Mouse (Mus musculus) cerebellum, postnatal 10 days (tissue): ENCODE measurements around the gene Sgcd.
A peak's percentile ranks its signal among the peaks of the same experiment; 100 is the strongest.

ENCODE experiments used
- DNase-seq, 2 experiments: peaks; one replicate each; pipeline ENCODE4 v3.0.0; 2021; ENCODE audit warnings: mixed read lengths in 2 of 2

Gene Sgcd

GRCm38 (mm10) chr11:47988697-47989533 lies at the start of gene Sgcd:
Gene Sgcd (minus strand): TSS chr11:47988969.
- DNase-seq, result peak; percentile 72 to 75

- DNase-seq, result no peak
These were observed 49.3 kb upstream of the Sgcd start for GRCm38 (mm10) chr11:48038051-48038450.

GRCm38 (mm10) chr11:48012836-48013235 lies 24.1 kb upstream of the Sgcd start:
- DNase-seq, result no peak

GRCm38 (mm10) chr11:47988333-47988696 lies 454 bp downstream of the Sgcd start:
- peak in 1 of 2 experiments; percentile 66 for DNase-seq

- DNase-seq, result peak in 1 of 2 experiments; percentile 9
These were observed 889 bp downstream of the Sgcd start for GRCm38 (mm10) chr11:47987893-47988267.

- peak; percentile 38 to 52 for DNase-seq
These were observed 1.4 kb downstream of the Sgcd start for GRCm38 (mm10) chr11:47987251-47987892.

- no peak for DNase-seq
These were observed 6.6 kb downstream of the Sgcd start for GRCm38 (mm10) chr11:47982152-47982551.

- DNase-seq, result no peak
These were observed 7.7 kb downstream of the Sgcd start for GRCm38 (mm10) chr11:47981108-47981507.

- DNase-seq, result peak; percentile 59 to 77
These were observed 35.5 kb downstream of the Sgcd start for GRCm38 (mm10) chr11:47953291-47953690.

GRCm38 (mm10) chr11:47952366-47952765 lies 36.4 kb downstream of the Sgcd start:
- peak; percentile 57 to 74 for DNase-seq

- no peak for DNase-seq
These were observed 49.0 kb downstream of the Sgcd start for GRCm38 (mm10) chr11:47939795-47940194.

- DNase-seq, result no peak
These were observed 71.2 kb downstream of the Sgcd start for GRCm38 (mm10) chr11:47917616-47918015.

- no peak for DNase-seq
These were observed 97.1 kb downstream of the Sgcd start for GRCm38 (mm10) chr11:47891617-47892172.

GRCm38 (mm10) chr11:47890315-47890714 lies 98.5 kb downstream of the Sgcd start:
- peak; percentile 76 to 82 for DNase-seq

- DNase-seq, result peak; percentile 88 to 89
These were observed 103.5 kb downstream of the Sgcd start for GRCm38 (mm10) chr11:47885310-47885709.

- DNase-seq, result no peak
These were observed 105.2 kb downstream of the Sgcd start for GRCm38 (mm10) chr11:47883545-47883944.

GRCm38 (mm10) chr11:47876633-47877170 lies 112.1 kb downstream of the Sgcd start:
- DNase-seq, result no peak

GRCm38 (mm10) chr11:47845894-47846293 lies 142.9 kb downstream of the Sgcd start:
- DNase-seq, result no peak

GRCm38 (mm10) chr11:47833283-47833682 lies 155.5 kb downstream of the Sgcd start:
- no peak for DNase-seq

GRCm38 (mm10) chr11:47810307-47810706 lies 178.5 kb downstream of the Sgcd start:
- DNase-seq, result no peak

- DNase-seq, result peak; percentile 62 to 65
These were observed 184.6 kb downstream of the Sgcd start for GRCm38 (mm10) chr11:47804101-47804715.

GRCm38 (mm10) chr11:47777916-47778226 lies 210.9 kb downstream of the Sgcd start:
- DNase-seq, result no peak

- DNase-seq, result peak in 1 of 2 experiments; percentile 7
These were observed 211.4 kb downstream of the Sgcd start for GRCm38 (mm10) chr11:47777226-47777915.
